Mouse (Mus musculus) CH12.LX (cell line): ENCODE data around the gene Atp1a1. TPM values are rescaled to one million over a fixed set of nuclear protein-coding genes. Genes with fewer than 3 reads are reported as not detected.

Experiments
- DNase-seq: peaks from one replicate; pipeline ENCODE4 v3.0.0-alpha.2; 2013; ENCODE audit errors: extremely low read depth
- H3K27ac ChIP-seq: 2 replicates; pipeline ENCODE4 v1.5.1; 2012; ENCODE audit warnings: low read depth, mild to moderate bottlenecking, control low read depth, moderate library complexity; ENCODE audit not compliant: insufficient read depth
- H3K27me3 ChIP-seq: replicated peaks from 2 replicates; pipeline ENCODE3; 2012; ENCODE audit warnings: inconsistent platforms
- H3K36me3 ChIP-seq, 2 experiments: replicated peaks in 1 of 2; 2 replicates each; pipeline versions ENCODE3 to v1.6.1; 2012; ENCODE audit warnings: inconsistent platforms in 1 of 2, low read length in 1 of 2, mild to moderate bottlenecking in 1 of 2, mixed read lengths in 1 of 2, moderate library complexity in 1 of 2; ENCODE audit not compliant: control insufficient read depth in 1 of 2, insufficient read depth in 1 of 2
- H3K4me1 ChIP-seq, 2 experiments: 2 replicates each; pipeline ENCODE4 v1.6.1; 2012; ENCODE audit warnings: inconsistent platforms in 1 of 2, moderate library complexity in 1 of 2; ENCODE audit not compliant: insufficient read depth in 2 of 2, control insufficient read depth in 1 of 2
- H3K4me2 ChIP-seq: 2 replicates; pipeline ENCODE4 v1.6.1; 2012; ENCODE audit warnings: low read depth, mild to moderate bottlenecking, control low read depth; ENCODE audit not compliant: poor library complexity, insufficient read depth, severe bottlenecking
- H3K4me3 ChIP-seq, 3 experiments: fragments of 150-350 bp in 1 of 3; sonication (generic) in 1 of 3; replicated peaks in 1 of 3; 2 replicates each; pipeline versions ENCODE3 to v1.5.1; 2011 to 2012; ENCODE audit warnings: low read depth in 2 of 3, low read length in 2 of 3, mild to moderate bottlenecking in 2 of 3, moderate library complexity in 2 of 3, control low read depth in 1 of 3, improper control_type of control experiment in 1 of 3, inconsistent platforms in 1 of 3, mixed read lengths in 1 of 3; ENCODE audit not compliant: poor library complexity in 1 of 3
- H3K79me2 ChIP-seq: replicated peaks from 2 replicates; pipeline ENCODE4 v1.6.1; 2012; ENCODE audit warnings: mild to moderate bottlenecking, moderate library complexity; ENCODE audit not compliant: control insufficient read depth, poor library complexity, insufficient read depth, severe bottlenecking; ENCODE audit errors: extremely low read depth
- H3K9ac ChIP-seq: 2 replicates; pipeline ENCODE4 v1.6.1; 2012; ENCODE audit warnings: low read depth, mild to moderate bottlenecking, control low read depth, moderate library complexity; ENCODE audit not compliant: insufficient read depth
- H3K9me3 ChIP-seq: replicated peaks from 2 replicates; pipeline ENCODE3; 2012; ENCODE audit warnings: low read length, inconsistent platforms, mixed read lengths
- EP300 ChIP-seq: IDR thresholded peaks from 2 replicates; pipeline ENCODE4 v1.6.1; 2011; ENCODE audit warnings: low read length, improper control_type of control experiment
- IRF4 ChIP-seq: IDR thresholded peaks from 2 replicates; pipeline ENCODE4 v1.6.1; 2014; ENCODE audit warnings: low read depth, mild to moderate bottlenecking, inconsistent platforms, low read length, improper control_type of control experiment
- JUND ChIP-seq: conservative IDR thresholded peaks from 2 replicates; pipeline ENCODE4 v1.6.1; 2011; ENCODE audit warnings: low read depth, low read length, improper control_type of control experiment
- MAX ChIP-seq: IDR thresholded peaks from 2 replicates; pipeline ENCODE4 v1.6.1; 2011; ENCODE audit warnings: low read length, improper control_type of control experiment
- MEF2A ChIP-seq: IDR thresholded peaks from 2 replicates; pipeline ENCODE4 v1.6.1; 2014; ENCODE audit warnings: low read depth, mild to moderate bottlenecking, inconsistent platforms, low read length, improper control_type of control experiment, borderline replicate concordance
- MXI1 ChIP-seq: IDR thresholded peaks from 2 replicates; pipeline ENCODE4 v1.6.1; 2011; ENCODE audit warnings: mild to moderate bottlenecking, low read depth, low read length, improper control_type of control experiment
- MYC ChIP-seq: IDR thresholded peaks from 2 replicates; pipeline ENCODE4 v1.6.1; 2011; ENCODE audit warnings: low read depth, mild to moderate bottlenecking, improper control_type of control experiment, low read length
- PAX5 ChIP-seq: IDR thresholded peaks from 2 replicates; pipeline ENCODE4 v1.6.1; 2012; ENCODE audit warnings: low read length, inconsistent platforms, mixed read lengths
- SIN3A ChIP-seq: IDR thresholded peaks from 2 replicates; pipeline ENCODE4 v1.6.1; 2012; ENCODE audit warnings: low read length, improper control_type of control experiment, inconsistent platforms
- dilution Hi-C: fragments of 300-500 bp; cut with MboI; formaldehyde crosslinking; loops from 2 replicates; pipeline ENCODE4 v1.14.3; 2020; ENCODE audit warnings: low sequenced_read_pairs; ENCODE audit not compliant: extremely low pct_unique_long_range_greater_than_20kb, extremely low pct_ligation_motif_present
- in situ Hi-C: fragments of 300-500 bp; cut with MboI; formaldehyde crosslinking; loops from 3 replicates; pipeline ENCODE4 v1.14.3; 2019; ENCODE audit warnings: low sequenced_read_pairs, low pct_ligation_motif_present, low pct_unique_long_range_greater_than_20kb, mixed read lengths
- polyA plus RNA-seq: library from polyadenylated mRNA; unstranded; fragments of >175 nt; gene quantifications from 2 replicates; pipeline ENCODE4 v1.2.1, GENCODE M21; 2012; ENCODE audit warnings: low read depth; ENCODE audit not compliant: insufficient read length
- total RNA-seq, 2 experiments: library from RNA; depleted of rRNA; stranded (reverse); fragments of 300-350 nt in 1 of 2; fragments of >200 nt in 1 of 2; gene quantifications; 2 replicates each; pipeline ENCODE4 v1.2.3; 2012 to 2014

Gene Atp1a1
- total and polyA plus RNA-seq, 3 experiments = 215 to 337 (median 219) TPM

GRCm38 (mm10) chr3:101650328-101650727, 45.8 kb upstream of the Atp1a1 start:
- in situ Hi-C loops (no loop called here), dilution Hi-C loops (no loop called here)
- H3K27ac ChIP-seq = no peak overlapping the region
- no peaks in the 10 kb centered on the region for H3K79me2 ChIP-seq
- DNase-seq = no peak
- TF ChIP-seq EP300 = peak; percentile 44; the same call in 1 of the 2 replicates
- no peak for TF ChIP-seq MAX
- peak; percentile 37; the same call in 1 of the 2 replicates for TF ChIP-seq IRF4
- H3K27me3 ChIP-seq = no peaks in the 10 kb centered on the region
- H3K4me2 ChIP-seq = peak overlapping the region; percentile 15; the same call in 1 of the 2 replicates
- H3K36me3 ChIP-seq = no peaks in the 10 kb centered on the region
- no peaks in the 10 kb centered on the region for H3K9me3 ChIP-seq
- H3K9ac ChIP-seq = no peak overlapping the region
- H3K4me3 ChIP-seq = no peak overlapping the region
- peaks cover 11 to 53% of the 10 kb centered on the region in 2 experiments; a peak in 3 of 4 replicates for H3K4me1 ChIP-seq

DNA sequence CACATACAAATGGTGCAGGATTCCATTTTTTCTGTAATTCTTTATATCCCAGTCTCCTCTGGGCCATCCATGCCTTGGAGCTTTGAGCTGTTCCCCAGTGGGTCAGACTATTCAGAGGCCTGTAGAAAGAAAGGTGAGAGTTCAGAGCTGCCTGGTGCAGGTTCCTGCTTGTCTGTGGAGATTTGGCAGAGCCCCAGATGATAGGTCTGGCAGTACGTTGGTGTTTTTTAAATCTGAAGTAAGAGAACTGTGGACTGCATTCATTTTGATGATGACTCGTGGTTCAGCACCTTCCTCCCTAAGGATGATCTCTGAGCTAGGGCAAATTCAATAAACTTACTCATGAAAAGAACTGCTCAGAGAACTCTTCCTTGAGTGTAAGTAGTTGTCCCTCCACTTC, 44.8 kb upstream of the Atp1a1 start:
- TF ChIP-seq MXI1 (no peak), SIN3A (no peak), MAX (no peak), PAX5 (no peak), JUND (no peak)
- in situ Hi-C loops = no loop called here

DNA sequence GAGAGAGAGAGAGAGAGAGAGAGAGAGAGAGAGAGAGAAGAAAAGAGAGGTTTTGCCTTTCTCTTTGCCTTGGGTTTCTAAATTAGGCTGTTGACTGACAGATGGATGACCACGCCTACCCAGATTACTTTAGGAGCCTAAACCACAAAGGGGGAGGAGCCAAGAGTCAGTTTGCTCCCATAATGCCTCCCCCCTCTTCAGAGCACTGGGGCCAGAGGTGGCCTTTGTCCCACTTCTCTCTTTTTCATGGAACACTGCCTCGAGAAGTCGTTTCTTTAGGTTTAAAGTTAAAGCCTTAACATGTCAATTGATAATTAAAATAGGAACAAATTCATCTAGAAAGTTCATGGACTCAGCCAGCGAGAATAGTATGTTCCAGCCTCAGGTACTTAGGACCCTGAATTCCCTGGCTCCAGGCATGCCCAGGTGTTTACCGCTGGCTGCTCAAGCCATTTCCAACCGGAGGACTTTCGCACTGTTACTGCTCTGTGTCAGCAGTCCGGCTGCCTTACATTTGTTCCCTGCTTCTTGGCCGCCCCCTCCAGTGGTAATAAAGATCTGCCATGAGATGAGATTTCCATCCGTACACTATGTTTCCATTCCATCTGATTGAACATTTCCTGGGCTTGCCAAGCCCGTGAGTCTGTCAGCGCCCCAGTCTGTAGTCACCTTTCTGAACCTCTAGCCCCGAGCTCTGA, 43.8 kb upstream of the Atp1a1 start:
- H3K36me3 ChIP-seq = no peaks in the 10 kb centered on the region
- TF ChIP-seq MEF2A (peak; percentile 32; the same call in 1 of the 2 replicates), MYC (no peak)
- no peak overlapping the region for H3K4me2 ChIP-seq
- H3K79me2 ChIP-seq = no peaks in the 10 kb centered on the region
- no peak overlapping the region for H3K27ac ChIP-seq
- peak; percentile 80 for DNase-seq
- H3K4me1 ChIP-seq = peaks cover 11 to 74% of the 10 kb centered on the region in 2 experiments; a peak in 3 of 4 replicates
- H3K9me3 ChIP-seq = no peaks in the 10 kb centered on the region
- H3K4me3 ChIP-seq = no peak overlapping the region
- dilution Hi-C loops = no loop called here
- in situ Hi-C loops = no loop called here
- no peaks in the 10 kb centered on the region for H3K27me3 ChIP-seq
- no peak overlapping the region for H3K9ac ChIP-seq

More for the DNA sequence above, 44.8 kb upstream of the Atp1a1 start:
- Histone ChIP-seq H3K9me3 (no peaks in the 10 kb centered on the region), H3K36me3 (no peaks in the 10 kb centered on the region), H3K4me3 (no peak overlapping the region), H3K4me2 (no peak overlapping the region), H3K27me3 (no peaks in the 10 kb centered on the region), H3K4me1 (peaks cover 11 to 64% of the 10 kb centered on the region in 2 experiments; a peak in 3 of 4 replicates), H3K27ac (no peak overlapping the region), H3K9ac (no peak overlapping the region), H3K79me2 (no peaks in the 10 kb centered on the region)
- dilution Hi-C loops = no loop called here
- DNase-seq = no peak
